Mouse (Mus musculus) lung, postnatal 36 days (tissue): ENCODE results near the gene Rnf5.

Experiments used
- DNase-seq: peaks from one replicate; pipeline ENCODE4 v3.0.0; 2022; ENCODE audit warnings: mixed read lengths

Gene Rnf5

DNA sequence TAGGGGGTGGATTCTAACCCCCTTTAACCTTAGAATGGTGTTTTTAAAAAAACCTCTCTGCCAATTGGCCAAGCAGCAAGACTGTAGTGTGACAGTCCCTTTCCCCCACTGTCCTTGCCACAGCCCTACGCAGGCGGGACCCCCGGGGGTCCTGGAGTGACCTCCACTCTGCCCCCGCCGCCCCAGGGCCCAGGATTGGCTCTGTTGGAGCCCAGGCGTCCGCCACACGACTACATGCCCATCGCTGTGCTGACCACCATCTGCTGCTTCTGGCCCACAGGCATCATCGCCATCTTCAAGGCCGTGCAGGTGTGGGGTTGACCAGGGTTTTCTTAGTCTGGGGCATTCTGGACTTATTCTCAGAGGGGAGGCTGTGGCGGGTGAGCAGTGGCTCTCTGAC lies 28.2 kb upstream of the Rnf5 start:
- no peak for DNase-seq

GRCm38 (mm10) chr17:34630761-34631301 lies 27.3 kb upstream of the Rnf5 start:
- no peak for DNase-seq

GRCm38 (mm10) chr17:34629796-34630603 lies 26.5 kb upstream of the Rnf5 start:
- DNase-seq, result no peak

GRCm38 (mm10) chr17:34629221-34629751 lies 25.8 kb upstream of the Rnf5 start, which contains the start of gene Prrt1:
Gene Prrt1 (plus strand): TSS chr17:34629533.
- DNase-seq, result no peak

DNA sequence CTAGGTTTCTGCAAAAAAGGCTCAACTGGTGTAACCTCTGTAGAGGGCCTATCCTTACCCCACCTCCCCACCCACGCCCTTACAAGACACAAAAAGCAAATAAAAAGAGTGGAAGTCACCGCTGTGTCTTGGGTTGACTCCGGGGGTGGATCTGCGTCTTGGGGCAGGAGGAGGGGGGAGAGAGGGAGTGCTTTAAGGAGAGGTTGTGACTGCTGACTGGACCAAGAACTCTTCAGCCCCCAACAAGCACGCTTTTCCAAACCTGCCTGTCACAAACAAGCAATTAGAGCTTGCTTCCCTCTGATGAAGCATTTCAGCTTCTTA lies 25.1 kb upstream of the Rnf5 start:
- no peak for DNase-seq

DNA sequence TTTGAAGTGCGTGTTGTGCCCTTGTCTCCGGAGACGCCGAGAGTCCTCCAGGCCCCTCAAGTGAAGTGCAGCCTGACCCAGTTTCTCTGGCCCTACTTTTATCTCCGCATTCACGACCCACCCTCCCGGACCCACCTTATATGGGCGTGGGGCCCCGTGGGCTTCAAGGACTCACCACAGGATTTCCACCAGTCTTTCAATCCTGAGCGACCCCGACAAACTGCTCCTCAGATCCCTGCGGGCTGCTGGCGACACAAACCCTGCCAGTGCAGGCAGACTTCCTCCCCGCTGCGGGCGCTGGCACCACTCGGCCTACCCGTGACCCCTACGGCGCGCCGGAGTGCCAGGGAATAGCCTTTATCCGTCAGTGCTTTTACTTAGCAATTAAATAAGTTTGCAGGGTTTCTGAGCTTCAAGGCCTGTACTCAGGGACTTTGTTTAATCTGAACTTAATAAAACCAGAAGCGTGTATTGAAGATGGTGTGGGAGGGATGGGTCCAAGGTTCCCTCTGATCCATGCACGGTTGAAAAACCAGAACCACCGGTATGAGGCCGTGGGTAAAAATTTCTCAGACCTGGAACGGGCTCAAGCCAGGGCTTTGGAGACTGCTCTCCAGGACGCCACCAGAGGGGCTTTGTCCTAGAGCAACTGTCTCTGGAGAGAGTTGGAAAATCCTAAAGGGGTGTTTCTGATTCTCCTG lies 24.6 kb upstream of the Rnf5 start, which contains the start of gene Ppt2:
Gene Ppt2 (minus strand): TSS at position 568 of the 701 bp plus-strand sequence.
- DNase-seq, result peak; percentile 73

- peak; percentile 89 for DNase-seq
Measured at GRCm38 (mm10) chr17:34627093-34627942, 23.8 kb upstream of the Rnf5 start.

DNA sequence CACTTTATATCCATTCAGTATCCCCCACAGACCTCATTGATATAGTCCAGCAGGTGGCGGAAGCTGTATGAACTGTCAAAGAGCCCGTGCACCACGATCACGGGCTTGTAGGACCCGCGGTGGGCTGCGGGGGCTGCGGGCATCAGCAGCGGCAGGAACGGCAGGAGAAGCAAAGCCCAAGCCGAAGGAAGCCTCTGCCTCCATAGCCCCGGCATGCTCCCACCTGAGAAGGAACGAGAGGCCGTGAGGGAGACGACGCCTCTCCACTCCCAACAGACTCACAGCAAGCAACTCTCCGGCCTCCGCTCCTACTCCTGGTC lies 23.2 kb upstream of the Rnf5 start:
- DNase-seq, result peak; percentile 58

- no peak for DNase-seq
Measured at GRCm38 (mm10) chr17:34626062-34626772, 22.7 kb upstream of the Rnf5 start.

DNA sequence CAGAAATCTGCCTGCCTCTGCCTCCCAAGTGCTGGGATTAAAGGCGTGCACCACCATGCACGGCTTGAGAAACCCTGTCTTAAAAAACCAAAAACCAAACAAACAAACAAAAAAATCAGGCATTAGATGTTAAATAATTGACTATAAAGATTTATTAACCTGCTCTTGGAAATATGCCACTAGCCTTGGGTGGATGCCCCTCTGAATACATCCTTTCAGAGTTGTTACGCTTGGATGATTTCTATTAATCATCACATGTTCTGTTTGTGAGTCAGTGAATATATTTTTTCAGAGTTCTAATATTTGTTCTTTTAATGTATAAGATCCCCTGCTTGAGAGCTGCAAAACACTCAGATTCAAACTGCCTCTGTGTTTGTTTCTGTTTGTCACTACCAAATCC lies 21.5 kb upstream of the Rnf5 start:
- DNase-seq, result no peak

DNA sequence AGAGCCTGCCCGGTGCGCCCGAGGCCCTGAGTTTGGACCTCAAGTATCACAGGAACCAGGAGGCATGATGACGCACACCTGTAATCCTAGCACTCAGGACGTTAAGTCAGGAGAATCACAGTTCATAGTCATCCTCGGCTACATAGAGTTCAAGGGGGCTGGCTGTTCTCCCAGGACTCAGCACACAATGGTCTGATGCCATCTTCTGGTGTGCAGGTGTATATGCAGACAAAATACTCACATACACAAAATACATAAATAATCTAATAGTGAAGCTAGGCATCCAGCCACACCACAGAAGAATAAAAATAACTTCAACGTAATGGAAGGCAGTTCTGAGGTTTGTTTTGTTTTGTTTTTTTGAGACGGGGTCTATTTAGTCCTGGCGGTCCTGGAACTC lies 19.7 kb upstream of the Rnf5 start:
- DNase-seq, result no peak

- DNase-seq, result no peak
Measured at GRCm38 (mm10) chr17:34621006-34621405, 17.5 kb upstream of the Rnf5 start.

DNA sequence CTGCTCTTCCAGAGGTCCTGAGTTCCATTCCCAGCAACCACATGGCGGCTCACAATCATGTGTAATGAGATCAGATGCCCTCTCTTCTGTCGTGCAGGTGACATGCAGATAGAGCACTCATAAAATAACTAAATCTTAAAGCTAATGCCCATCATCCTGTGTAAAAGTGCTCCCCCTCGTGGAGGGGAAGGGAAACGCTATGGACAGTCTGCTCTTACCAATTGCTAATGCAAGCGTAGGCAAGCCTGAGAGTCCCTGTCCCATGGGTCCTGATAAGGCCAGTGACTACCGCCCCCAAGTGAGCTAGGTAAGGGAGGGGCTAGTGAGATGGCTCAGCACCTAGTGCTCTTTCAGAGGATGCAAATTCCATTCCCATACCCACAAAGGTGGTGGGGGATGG lies 15.5 kb upstream of the Rnf5 start:
- DNase-seq, result peak; percentile 93

GRCm38 (mm10) chr17:34615871-34616270 lies 12.4 kb upstream of the Rnf5 start, which contains the start of gene Egfl8:
Gene Egfl8 (minus strand): TSS chr17:34615971.
- DNase-seq, result no peak

DNA sequence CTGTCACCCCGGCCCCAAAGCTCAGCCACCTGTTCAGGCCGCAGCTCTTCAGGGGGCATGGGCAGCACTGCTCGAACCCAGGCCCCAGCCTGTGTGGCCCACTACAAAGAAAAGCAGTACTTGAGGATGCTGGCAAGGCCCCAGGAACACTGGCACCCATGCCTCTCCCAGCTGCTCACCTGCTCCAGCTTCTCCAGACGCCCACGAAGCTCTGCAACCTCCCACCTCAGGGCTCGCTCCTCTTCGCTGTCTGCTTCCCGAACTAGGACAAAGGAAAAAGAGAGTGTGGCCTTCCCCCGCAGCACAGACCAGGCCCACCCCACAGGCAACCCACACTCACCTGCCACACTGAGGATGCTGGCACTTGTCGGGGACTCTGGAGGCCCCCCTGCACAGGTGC lies 10.3 kb upstream of the Rnf5 start:
- DNase-seq, result no peak

- DNase-seq, result no peak
Measured at GRCm38 (mm10) chr17:34613054-34613645, 9.7 kb upstream of the Rnf5 start.

DNA sequence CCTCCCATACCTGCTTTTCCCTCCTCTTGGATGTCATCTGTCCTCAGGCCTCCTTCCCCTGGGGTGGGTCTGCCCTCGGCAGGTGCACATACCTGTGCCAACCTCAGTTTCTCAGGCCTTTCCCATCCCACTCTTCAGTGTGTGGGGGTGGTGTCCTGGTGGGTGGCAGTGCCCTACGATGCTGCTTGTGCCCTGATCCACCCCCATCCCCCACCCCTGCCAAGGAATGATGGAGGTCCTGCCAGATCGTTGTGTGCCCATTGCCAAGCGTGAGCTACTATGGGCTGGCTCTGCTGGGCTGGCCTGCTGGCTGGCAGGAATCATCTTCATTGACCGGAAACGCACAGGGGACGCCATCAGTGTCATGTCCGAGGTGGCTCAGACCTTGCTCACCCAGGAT lies 7.6 kb upstream of the Rnf5 start:
- DNase-seq, result no peak

DNA sequence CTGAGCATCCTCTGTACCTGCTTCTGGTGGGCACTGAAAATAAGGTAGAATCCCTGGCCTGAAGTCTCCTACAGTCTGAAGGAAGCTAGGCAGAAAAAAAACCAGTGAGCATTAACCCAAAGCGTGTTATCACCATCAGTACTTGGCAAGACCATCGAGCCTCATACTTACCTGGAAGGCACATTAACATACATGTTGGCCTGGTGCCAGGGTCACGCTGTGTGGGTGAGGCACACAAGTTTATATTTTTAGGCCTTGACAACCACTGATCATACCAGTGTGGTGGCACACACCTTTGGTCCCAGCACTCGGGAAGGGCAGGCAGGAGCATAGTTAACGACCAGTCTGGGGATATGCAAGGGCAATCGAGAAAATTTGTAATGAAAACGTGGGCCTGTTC lies 4.5 kb upstream of the Rnf5 start:
- no peak for DNase-seq

DNA sequence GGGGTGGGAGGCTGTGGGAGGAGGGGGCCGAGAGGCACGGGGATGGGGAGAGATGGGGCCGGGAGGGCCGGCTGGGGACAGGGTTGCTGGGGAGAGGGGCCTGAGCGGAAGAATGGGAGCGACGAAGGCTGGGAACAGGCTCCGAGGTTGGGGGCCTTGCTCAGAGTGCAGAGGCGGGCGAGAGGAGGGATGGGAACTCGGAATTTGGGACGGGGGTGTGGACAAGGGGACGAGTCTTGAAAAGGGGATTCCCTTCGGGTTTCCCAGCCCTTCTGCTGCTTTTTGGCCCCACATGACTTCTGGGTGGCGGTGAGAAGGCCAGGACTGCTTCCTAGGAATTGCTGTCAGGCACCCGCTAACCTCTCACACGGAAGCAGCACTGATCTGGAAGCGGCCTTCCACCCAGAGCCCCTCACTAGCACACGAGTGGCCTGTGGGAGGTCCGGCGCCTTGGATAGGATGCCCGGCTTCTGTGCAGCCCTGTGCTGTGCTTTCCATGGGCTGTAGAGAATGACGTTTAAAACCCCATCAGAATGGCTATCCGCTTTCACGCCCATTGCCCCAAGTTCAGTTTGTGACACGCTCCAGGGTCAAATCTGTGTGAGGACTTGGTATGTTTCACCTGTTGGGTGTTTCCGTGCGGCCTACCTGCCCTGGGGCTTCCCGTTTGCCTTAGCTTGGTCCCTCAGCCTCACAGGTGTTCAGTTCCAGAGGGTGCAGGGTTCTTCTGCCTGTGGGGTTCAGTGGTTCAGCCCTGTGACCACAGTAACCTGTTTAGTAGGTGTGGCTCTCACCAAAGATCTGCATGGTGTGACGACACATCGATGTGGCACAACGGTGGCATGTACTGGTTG lies 2.9 kb upstream of the Rnf5 start:
- no peak for DNase-seq

DNA sequence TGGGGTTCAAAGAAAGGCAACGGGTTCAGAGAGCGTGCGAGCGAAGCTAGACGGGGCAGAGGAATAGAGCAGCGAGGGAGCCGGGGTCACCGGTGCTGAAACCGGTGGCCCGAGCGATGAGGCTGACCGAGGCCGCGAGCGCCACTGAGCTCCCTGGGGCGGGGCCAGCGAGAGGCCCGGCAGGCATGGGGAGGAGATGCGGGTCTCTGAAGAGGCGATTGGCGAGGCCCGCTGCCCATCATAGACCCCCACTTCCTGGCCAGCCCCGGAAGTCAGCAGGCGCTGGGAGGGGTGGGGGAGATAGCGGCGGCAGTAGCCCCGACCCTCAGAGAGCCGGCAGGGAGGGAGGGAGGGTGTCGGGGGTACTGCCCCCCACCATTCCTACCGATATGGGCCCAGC lies 2.1 kb upstream of the Rnf5 start:
- peak; percentile 98 for DNase-seq
